Mouse (Mus musculus) spleen, postnatal 0 days (tissue): ENCODE measurements around the gene Cdh5. TPM values are rescaled to one million over a fixed set of nuclear protein-coding genes. Genes with fewer than 3 reads are reported as not detected.

Experiments used
- polyA plus RNA-seq: library from polyadenylated mRNA; unstranded; fragments of >200 nt; fragmentation: Nextera tagmentation; extraction: Ambion mirVana; gene quantifications from 2 replicates; pipeline ENCODE4 v1.2.1, GENCODE M21; 2015

Gene Cdh5
- polyA plus RNA-seq: 16.3 and 20.6 TPM in 2 replicates

DNA sequence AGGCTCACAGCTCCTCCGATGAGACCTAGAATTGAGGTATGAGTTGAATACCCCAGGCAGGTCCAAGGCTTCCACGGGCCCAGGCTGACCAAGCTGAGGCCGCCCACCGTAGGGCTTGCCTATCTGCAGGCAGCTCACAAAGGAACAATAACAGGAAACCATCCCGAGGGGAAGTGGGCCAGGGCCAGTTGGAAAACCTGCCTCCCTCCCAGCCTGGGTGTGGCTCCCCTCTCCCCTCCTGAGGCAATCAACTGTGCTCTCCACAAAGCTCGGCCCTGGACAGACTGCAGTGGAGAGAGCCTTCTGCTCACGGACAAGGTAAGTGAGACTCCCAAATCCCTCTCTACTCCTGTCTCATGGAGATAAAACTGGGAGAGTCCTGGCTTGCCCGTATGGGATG, at the start of gene Cdh5:
Cdh5 (plus strand) TSS at position 211 of the 400 bp plus-strand sequence.

DNA sequence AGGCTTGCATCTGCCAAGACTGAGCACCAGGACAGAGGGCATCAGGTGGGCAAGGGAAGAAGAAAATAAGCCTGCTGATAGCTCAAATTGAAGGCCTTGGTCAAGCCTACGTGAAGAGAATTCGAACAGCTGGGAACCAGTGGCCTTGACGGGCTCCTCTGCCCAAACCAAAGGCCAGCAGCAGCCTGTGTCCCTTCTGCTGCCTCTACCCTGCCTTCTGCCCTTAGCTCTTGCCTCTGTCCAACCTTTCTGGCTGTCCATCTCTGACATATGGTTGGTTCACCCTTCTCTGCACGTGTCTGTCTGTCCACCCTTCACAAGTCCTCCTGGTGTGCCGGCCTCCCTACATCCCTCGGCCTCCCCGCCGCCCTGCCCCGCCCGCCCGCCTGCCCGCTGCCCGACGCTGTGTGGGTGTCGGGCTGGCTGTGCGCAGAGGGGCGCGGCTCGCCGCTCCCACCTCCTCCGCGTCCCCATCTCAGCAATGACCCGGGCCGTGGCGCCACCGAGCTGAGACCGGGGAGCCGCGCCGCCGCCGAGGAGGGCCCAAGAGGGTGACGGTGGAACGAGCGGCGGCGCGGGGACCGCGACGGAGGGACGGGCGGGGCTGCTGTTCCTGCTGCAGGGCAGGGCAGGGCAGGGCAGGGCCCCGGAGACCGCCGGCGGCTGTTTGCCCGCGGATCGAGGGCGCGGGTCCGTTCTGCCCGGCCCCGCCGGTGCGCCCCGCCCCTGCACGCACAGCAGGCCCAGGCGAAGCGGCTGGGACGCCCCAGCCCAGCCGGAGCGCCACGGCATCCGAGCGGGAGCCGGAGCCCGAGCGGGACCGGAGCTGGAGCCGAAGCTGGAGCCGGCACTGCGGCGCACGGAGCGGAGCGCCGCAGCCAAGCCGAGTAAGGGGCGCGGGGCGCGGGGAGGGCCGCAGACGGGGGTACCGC, 69.0 kb downstream of the Cdh5 start, which contains the start of gene Bean1:
Bean1 (plus strand) TSS at position 325 of the 932 bp plus-strand sequence.

Other genes starting within 250 kb of the Cdh5 start
- gene Bean1, start 68.8 kb downstream of the Cdh5 start, polyA plus RNA-seq: 0.35 and 0.40 TPM in 2 replicates
- 15.1 and 20.3 TPM in 2 replicates for gene Tk2, start 146.9 kb downstream of the Cdh5 start, polyA plus RNA-seq
- 40.6 and 41.4 TPM in 2 replicates for gene Cklf, start 149.2 kb downstream of the Cdh5 start, polyA plus RNA-seq
- gene Cmtm2a, start 191.6 kb downstream of the Cdh5 start, polyA plus RNA-seq: not detected in 2 replicates
- not detected in 2 replicates for gene Gm45711, start 208.5 kb downstream of the Cdh5 start, polyA plus RNA-seq
- not detected in 2 replicates for gene Cmtm1, start 208.5 kb downstream of the Cdh5 start, polyA plus RNA-seq
- gene Gm11020, start 219.9 kb downstream of the Cdh5 start, polyA plus RNA-seq: not detected in 2 replicates
- not detected in 2 replicates for gene Cmtm2b, start 220.6 kb downstream of the Cdh5 start, polyA plus RNA-seq
- 44.0 and 60.1 TPM in 2 replicates for gene Cmtm3, start 237.8 kb downstream of the Cdh5 start, polyA plus RNA-seq